Mouse (Mus musculus): ENCODE data around the gene Tkt. TPM values are rescaled to one million over a fixed set of nuclear protein-coding genes. Genes with fewer than 3 reads are reported as not detected.

Tkt gene
- total RNA-seq, 2 experiments from 2014 or later: 9.6 to 13.1 TPM

DNA sequence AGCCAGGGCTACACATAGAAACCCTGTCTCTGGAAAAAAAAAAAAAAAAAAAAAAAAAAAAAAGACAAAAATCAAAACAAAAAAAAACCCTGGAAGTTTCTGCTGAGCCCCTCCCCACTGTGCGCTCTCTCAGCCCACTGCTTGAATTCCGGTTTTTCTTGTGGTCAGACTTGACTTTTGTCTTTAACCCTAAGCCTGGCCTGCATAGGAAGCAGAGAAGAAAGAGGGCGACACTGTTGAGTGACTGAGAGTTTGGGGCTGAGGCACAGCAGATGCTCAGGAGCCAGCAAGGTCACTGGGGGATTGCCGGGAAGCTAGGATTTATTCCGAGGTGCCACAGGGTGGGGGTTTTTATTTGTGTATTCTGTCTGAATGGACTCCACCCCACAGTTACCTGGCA, 31.7 kb downstream of the Tkt start:
- intact Hi-C loops (cut with DNase I): no loop called here
- no peak for DNase-seq

DNA sequence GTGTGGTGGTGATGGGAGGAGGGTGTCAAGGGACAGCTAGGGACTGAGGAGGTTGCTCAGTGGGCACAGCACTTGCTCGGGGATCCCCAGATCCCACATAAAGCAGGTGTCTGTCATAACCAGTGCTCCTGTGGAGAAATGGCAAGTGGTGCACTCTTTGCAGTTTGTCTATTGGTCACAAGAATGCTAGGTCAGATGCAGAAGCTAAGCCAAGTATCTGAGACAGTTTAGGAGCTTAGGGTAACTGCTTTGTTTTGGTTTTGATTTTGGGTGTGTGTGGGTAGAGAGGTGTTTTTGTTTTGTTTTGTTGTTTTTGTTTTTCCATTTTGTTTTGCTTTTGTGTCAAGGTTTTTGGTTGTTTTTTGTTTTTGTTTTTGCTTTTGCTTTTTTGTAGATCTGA, 33.1 kb downstream of the Tkt start:
- DNase-seq: no peak
- intact Hi-C loops (cut with DNase I): no loop called here

DNA sequence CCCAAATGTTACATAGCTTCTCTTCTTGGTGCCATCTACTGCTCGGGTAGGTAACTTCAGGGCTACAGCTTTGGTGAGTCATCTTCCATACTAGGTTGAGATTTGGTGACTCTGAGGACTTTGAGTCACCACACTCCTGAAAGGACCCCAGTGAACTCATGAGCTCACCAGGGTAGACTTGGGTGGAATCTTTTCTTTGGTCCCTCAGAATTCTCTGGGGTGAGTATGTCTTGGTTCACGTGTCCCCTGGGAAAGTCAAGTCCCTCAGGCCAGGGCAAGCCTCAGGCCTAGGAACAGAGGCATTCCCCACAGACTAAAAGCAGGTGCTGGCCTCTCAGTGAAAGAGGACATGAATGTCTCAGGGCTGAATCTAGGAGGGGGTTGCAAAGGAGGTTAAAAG, 35.9 kb downstream of the Tkt start:
- intact Hi-C loops (cut with DNase I): no loop called here
- DNase-seq: no peak

DNA sequence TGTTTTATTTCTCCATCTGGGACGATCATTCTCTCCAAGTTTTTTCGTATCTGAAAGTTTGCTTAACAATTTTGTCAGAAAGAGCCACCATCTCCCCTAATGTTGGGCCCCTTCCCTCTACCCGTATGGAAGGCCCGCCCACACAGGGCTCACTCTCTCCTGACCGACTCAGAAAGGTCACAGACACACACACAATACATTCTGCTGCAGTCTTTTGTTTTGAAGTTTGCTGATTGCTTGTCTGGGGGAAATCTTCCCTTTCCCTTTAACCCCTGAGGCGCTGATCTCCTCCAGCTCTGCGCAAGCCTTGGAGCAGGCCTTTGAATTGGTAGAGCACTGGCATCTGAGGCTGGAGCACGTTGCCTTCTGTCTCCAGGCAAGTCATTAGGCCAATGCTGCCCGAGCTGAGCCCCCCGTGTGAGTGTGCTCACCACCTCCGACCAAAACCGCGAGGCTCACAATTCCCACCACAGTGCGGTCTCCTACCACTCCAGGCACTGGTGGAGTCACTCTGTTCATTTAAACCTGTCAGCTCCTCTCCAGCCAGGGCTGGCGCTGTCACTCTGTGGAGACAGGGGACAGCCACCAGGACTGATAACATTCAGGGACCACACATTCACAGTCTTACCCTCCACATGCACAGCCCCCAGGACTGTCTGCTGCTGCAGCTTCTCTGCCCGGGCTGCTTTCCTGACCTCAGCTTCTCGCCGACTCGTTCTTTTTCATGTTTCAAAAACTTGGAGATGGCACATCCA, 36.5 kb downstream of the Tkt start:
- DNase-seq: no peak
- intact Hi-C loops (cut with DNase I): no loop called here

DNA sequence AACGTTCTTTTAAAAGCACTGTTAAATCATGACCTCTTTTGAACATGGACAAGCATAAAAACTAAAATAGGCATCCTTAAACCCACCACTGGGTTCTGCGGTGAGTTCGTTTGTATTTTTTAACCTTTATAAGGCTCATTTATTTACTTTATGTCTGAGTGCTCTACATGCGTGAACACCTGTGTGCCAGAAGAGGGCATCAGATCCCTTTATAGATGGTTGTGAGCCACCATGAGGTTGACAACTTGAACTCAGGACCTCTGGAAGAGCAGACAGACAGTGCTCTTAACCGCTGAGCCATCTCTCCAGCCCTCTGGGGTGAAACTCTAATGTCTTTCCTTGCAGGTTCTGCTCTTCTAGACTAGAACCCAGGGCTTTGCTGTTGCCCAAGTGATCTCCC, 37.2 kb downstream of the Tkt start:
- intact Hi-C loops (cut with DNase I): no loop called here
- DNase-seq: no peak

DNA sequence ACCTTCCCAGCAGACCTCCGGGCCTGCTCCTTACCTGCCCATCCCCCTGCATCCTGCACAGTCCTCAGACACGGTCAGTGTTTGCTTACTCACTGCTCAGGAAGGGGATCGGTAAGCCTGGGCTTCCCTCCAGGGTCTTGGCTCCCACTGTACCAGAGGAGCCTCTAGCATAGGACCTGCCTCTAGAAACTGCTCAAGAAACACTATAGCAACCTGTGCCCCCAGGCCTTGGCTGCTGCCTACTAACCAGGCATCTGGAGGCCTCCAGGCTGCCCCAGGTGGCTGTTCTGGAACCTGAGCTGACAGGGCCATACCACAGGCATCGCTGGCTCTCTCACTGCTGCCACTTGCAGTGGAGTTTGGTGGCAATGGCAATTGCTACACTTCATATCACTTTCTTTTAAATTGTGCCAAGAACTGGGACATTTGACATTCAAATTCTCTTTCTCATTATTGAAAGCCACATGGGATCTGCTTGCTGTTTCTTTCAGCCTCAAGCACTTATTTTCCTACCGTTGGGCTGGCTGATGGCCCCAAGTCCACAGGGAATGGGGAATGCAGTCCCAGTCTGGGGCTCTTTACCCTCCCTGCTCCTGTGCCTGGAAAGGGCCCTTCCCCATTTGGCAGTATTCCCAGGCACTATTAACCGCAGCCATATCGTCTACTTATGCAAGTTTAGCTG, 38.8 kb downstream of the Tkt start:
- intact Hi-C loops (cut with DNase I): no loop called here

DNA sequence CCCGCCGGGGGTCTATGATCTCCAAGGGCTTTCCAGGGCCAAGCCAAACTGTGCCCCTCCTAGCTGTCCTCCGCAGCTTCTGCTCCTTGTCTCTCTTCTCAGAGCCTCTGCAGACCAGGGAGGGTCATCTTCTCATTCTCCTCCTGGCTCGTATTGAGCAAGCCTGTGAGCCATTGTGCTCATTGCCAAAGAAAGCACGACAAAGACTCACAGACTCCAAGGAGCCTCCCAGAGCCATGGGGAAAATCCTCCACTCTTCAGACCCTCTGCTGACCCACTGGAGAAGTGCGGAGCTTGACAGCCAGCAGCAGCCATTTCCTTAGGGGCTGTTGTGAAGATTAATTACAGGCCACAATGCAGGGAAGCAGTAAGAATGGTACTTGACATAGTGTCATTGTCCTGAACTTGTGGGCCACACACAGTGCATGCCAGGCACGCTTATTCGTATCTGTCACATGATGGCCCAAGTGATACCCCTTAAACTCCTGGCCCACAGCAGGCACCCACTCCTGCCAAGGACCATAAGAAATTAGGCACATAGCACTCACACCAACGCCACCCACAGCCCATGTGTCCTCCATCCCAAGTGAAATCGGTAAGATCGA, 42.0 kb downstream of the Tkt start:
- intact Hi-C loops (cut with DNase I): loop anchor here (2.0 to 5.0 kb wide), 2 partner anchors 23 to 292 kb away; no protein-coding TSS in a partner anchor
- no peak for DNase-seq

More for the DNA sequence above, 38.8 kb downstream of the Tkt start:
- DNase-seq: no peak

DNA sequence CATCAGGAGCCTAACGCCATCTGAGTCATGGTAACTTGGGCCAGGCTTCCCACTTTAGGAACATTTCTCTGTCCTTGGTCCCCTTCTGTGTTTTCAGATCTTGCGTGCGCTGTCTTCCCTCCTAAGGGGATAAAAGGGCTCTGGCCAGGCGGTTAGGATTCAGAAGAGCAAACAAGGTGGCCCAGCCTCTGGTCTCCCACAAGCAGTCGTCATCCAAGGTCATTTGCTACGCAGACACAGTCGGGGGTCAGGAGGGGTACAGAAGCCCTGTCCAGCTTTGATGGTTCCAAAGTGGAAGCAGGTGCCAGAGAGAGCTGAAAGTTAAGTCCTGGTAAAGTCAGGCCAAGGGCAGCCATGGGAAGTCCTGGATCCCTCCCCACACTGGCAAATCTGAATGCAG, 42.8 kb downstream of the Tkt start:
- intact Hi-C loops (cut with DNase I): loop anchor here (1.0 to 5.0 kb wide), 3 partner anchors 22 to 291 kb away; no protein-coding TSS in a partner anchor
- no peak for DNase-seq

DNA sequence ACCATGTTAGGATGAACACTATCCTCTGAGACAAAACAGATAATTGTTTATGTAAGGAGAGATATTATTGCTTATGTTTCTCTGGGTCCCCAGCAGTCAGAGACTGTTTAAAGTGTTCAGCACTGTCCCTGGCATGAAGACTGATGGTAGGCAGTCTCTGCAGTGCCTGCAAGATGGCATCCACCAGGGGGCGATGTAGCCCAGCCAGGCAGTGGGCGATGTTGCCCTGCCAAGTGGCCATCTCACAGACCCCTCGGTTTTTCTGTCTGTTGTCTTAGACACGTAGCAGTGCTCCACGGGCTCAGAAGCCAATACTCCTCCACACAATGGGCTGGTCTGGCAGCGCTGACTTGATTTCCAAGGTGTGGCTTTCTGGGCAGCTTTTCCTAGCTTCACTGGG, 43.3 kb downstream of the Tkt start:
- peak; percentile 74 to 78 for DNase-seq

DNA sequence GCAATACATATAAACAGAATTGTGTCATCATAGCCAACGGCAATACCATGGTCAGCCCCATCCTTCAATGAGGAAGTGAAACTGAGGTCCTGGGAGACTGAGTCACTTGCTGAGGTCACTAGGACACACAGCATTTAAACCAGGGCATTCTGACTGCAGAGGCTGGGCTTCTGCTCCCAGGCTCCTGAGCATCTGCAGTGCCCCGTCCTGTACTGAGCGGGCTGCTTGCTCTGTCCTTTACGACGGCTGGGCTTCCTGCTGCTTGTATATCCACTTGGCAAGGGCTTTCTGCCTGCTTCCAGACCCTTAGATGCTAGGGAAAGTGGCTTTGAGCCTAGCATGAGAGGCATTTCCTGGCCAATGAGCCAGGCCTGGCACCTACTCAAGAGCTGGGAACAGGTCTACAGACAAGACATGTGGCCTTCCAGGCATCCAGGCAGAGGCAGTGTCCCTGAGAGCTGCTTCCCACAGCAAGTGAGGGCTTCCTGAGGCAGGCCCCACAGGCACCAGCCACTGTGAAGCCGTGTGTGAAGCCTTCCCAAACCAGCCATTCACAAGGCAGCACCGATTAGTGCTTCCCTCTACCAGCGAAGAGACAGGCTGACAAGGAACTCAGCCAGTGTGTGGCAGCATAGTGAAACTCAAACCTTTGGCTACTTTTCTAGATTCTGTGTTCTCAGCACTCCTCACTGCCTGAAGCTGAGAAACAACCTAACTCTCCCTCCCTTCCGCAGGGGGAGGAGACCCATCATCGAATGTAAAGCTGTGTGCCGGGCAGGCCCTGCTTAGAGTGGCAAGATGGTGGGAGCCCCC, 45.3 kb downstream of the Tkt start:
- intact Hi-C loops (cut with DNase I): loop anchor here (5.0 kb wide), 1 partner anchor 289 kb away; no protein-coding TSS in a partner anchor
- DNase-seq: peak; percentile 70 to 76

More for the DNA sequence above, 43.3 kb downstream of the Tkt start:
- intact Hi-C loops (cut with DNase I): loop anchor here (1.0 to 5.0 kb wide), 3 partner anchors 21 to 291 kb away; no protein-coding TSS in a partner anchor

DNA sequence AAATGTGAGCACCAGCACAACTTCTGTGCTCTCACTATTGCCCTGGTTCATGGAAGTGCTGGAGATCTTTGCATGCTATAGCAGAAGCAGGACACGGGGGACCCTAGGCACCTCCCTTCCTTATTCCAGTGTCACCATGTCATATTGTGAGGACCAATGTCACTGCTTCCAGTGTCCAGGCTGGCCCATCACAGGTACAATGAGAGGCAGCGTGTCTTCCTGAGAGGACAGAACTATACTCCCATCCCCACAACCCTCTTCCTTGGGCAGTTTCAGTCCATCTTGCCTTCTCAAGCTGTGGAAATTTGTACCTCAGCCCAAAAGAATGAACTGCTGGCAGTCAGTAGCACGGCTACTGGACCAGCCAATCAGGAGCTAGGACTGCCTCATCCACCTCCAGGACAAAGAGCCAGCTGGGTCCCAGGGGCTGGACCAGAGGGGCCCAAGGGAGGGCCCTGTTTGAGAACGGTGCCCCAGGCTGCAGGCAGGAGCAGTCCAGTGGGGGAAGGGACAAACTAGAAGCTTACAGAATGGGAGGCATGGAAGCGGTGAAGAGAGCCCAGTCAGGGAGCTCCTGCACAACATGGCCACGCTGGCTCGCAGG, 46.0 kb downstream of the Tkt start:
- intact Hi-C loops (cut with DNase I): loop anchor here (5.0 kb wide), 1 partner anchor 288 kb away; no protein-coding TSS in a partner anchor
- peak; percentile 52 to 59 for DNase-seq

DNA sequence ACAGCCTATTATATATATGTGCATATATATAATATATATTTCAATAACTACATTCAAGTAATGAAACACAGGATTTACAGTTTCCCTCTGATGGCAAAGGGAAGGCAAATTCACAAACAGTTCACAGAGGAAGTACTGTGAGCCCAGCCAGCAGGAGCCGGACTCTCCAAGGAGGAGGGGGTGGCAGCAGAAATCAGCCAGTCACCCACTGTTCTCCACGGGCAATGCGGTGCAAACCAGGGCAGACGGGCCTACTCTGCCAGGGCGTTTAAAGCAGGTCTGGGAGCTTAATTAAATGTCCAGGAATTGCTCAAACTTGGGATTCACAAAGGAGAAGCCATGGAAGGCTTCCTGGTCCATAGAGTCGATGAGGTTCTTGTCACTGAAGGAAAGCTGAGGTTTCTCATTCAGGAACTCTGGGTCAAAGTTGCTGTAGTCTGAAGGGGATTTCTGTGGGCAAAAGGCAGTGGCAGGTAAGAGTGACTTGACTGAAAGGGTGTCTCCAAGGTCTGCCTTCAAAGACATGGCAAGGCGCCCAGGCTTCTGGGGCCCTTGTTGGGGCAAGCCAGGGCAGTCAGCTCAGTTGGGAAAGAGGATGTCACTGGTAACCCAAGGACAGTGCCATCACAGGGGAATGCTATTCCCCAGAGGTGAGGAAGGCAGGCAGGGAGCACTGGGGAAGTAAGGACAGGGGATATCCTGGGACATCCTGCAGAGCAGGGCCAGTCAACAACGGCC, 47.6 kb downstream of the Tkt start:
- DNase-seq: no peak
- intact Hi-C loops (cut with DNase I): no loop called here

DNA sequence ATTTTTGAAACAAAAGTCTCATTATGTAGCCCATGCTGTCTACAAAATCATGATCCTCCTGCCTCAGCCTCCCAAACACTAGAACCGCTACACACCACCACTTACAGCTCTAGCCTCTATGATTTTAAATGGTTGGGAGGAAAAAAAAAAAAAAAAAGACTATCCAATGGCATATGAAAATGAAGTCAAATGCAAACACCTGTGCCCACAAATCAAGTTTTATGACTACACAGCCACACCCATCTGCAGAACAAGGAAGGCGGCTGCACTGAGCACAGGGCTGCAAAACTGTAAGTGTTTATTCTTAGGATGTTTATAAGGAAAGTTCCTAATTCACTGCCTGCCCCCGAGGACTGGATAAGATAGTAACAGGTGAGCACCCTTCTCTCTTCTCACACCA, 48.2 kb downstream of the Tkt start:
- no peak for DNase-seq
- intact Hi-C loops (cut with DNase I): no loop called here

DNA sequence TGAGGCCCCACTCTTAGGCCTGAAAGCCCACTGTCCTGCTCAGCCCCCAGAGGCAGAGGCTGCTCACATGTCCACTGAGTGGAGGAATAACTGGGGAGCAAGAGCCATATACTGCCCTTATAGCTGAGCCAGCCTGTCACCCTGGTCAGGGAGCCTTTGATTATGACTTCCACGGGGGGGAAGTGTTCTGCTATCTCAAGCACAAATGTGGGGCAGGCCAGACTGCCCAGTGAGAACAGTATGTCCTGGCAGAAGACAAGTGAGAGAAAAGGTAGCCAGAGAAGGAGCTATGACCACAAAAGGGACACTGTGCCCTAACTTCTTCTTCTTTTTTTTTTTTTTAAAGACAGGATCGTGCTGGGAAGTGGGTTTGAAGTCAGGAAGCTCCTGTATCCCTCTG, 49.0 kb downstream of the Tkt start:
- intact Hi-C loops (cut with DNase I): no loop called here
- DNase-seq: no peak

DNA sequence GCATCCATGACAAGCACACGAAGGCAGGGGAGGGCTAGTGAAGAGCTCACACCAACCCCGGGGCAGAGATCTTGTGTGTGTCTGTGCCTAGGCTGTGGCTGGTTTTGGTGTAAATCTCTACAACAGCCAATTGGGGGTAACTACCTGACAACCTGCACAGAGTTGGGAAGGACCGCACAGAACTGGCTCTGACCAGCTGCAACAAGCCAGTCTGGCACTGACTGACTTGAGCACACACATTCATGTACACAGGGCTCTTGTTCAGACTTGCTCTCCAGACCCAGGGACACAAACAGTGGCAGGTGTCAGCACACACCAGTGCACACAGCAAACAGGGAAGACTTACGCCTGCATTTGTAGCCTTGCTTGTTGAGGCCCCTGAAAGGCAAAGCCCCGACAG, 58.7 kb downstream of the Tkt start:
- intact Hi-C loops (cut with DNase I): no loop called here
- DNase-seq: no peak

DNA sequence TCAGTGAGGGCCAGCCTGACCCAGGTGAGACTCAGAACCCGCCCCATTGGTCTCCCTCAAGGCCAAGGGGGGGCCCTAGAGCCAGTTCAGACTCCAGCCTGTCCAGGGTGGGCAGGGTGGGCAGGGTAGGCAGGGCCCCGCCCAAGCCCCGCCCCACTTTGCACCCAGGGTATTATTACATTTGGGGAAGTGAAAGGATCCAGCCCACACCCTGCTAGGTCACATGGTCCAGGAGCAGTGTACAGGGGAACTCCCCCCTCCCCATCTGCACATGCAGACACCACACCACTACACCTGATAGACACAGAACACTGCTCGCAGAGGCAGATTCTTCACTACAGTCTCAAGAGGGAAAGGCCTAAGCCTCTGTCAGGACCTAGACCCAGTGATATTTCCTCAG, 59.5 kb downstream of the Tkt start:
- DNase-seq: no peak
- intact Hi-C loops (cut with DNase I): no loop called here

DNA sequence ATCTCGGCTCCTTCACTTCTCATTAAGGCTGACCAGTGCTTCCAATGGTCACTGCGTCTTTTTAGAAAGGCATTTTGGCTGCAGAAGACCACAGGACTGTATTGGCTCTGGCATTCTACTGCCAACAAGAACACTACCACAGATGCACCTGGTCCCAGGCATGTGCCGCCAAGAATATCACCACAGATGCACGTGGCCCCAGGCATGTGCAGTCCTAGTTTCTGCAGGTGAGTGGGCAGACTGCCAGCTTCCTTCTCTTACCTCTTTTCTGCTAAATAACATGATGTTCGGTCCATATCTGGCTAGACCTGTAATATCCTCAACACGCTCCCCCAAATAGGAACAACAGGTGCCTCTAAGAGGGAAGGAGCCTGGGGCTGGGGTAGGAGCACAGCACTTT, 60.0 kb downstream of the Tkt start:
- intact Hi-C loops (cut with DNase I): no loop called here
- no peak for DNase-seq

DNA sequence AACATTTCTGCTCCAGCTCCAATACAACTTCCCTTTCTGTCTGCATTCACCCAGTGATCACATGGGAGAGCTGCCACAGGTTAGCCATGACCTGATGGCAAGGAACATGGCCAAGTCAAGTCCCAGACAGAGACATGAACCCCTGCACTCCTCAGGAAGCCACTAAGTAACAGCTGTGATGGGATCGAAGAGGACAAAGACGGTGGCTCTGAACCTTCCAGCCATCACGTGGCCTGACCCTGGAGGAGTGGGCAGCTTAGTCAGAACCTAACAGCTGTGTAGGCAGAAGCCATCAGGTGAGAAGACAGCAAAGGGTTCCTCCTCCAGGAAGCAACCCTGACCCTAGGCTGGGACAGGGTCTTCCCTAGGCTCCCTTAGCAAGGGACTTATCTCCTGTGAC, 61.3 kb downstream of the Tkt start:
- intact Hi-C loops (cut with DNase I): no loop called here
- no peak for DNase-seq

DNA sequence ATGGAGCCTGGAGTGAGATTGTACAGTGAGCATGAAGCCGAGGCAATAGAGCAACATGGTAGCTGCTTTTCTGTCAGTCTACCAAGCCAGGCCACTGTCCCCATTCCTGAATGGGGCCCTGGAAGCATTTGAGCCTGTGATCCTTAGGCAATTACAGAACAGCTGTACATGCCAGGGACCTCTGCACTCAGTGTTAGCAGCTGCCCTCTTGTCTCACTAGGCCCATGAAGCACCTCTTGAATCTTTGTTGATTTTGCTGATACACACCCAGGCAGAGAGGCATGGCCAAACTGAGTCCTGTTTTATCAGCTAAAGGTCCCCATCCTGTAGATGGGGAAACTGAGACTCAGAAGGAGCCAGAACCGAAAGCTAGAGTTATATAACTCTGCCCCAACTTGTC, 62.1 kb downstream of the Tkt start:
- DNase-seq: no peak
- intact Hi-C loops (cut with DNase I): no loop called here

DNA sequence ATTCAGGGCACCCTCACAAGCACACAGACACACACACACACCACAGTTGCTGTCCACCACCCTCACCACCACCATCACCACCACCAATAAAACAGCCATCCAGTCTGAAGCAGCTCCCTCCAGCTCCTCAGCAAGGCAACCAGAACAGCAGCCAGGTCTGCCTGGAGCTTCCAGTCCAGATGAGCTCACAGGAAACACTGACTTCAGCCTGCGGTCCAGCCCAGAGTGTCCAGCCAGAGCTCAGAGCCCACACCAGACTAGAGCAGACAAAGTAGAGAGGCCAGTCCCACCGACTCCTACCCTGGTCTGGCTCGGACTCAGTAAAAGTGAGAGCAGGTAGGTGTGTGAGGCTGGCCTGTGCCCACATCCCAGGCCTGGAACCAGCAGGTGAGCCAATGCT, 62.8 kb downstream of the Tkt start:
- intact Hi-C loops (cut with DNase I): no loop called here
- no peak for DNase-seq
